8 mouse cellular contexts compared by ENCODE assay signal in genomic region chr5:137652474-137652873, GRCm38 (mm10). TPM values are rescaled to one million over a fixed set of nuclear protein-coding genes. Genes with fewer than 3 reads are reported as not detected.
DNase-seq lines count a peak whose midpoint lies in the region; ATAC-seq and TF ChIP-seq lines count a peak whose summit lies in the region.

No protein-coding gene starts in this region.

- H3K27me3 ChIP-seq in intestine, embryonic 14.5 days (replicated peaks; ENCODE audit: control insufficient read depth, insufficient read depth, low read length) = no peaks in the 10 kb centered on the region
- no peaks in the 10 kb centered on the region for H3K27me3 ChIP-seq in intestine, embryonic 16.5 days (replicated peaks; ENCODE audit: control insufficient read depth, insufficient read depth, low read length)
- no peaks in the 10 kb centered on the region for H3K27me3 ChIP-seq in ES-Bruce4 (ENCODE audit: control insufficient read depth, insufficient read depth, low read length, poor library complexity, severe bottlenecking)
- H3K27me3 ChIP-seq in splenic B cell, adult 2 months (ENCODE audit: control insufficient read depth, insufficient read depth, low read length, poor library complexity, severe bottlenecking) = no peaks in the 10 kb centered on the region

- H3K9me3 ChIP-seq in intestine, embryonic 14.5 days (ENCODE audit: control insufficient read depth, low read length) = no peaks in the 10 kb centered on the region
- no peaks in the 10 kb centered on the region for H3K9me3 ChIP-seq in intestine, embryonic 16.5 days (ENCODE audit: control insufficient read depth, low read length)
- no peaks in the 10 kb centered on the region for H3K9me3 ChIP-seq in ES-Bruce4 (replicated peaks; ENCODE audit: control insufficient read depth, insufficient read depth, low read length, poor library complexity, severe bottlenecking)

- no peak overlapping the region for H3K9ac ChIP-seq in intestine, embryonic 14.5 days (ENCODE audit: low read length)
- H3K9ac ChIP-seq in intestine, embryonic 16.5 days (ENCODE audit: low read depth, low read length) = no peak overlapping the region
- no peak overlapping the region for H3K9ac ChIP-seq in ES-Bruce4 (ENCODE audit: low read depth, poor library complexity, severe bottlenecking)

- H3K4me1 ChIP-seq in intestine, embryonic 14.5 days (replicated peaks; ENCODE audit: control insufficient read depth, insufficient read depth, low read length) = peaks cover 14% of the 10 kb centered on the region
- H3K4me1 ChIP-seq in intestine, embryonic 16.5 days (ENCODE audit: control insufficient read depth, insufficient read depth, low read length) = peaks cover 28% of the 10 kb centered on the region
- H3K4me1 ChIP-seq in ES-Bruce4 (ENCODE audit: control insufficient read depth, insufficient read depth, low read length) = no peaks in the 10 kb centered on the region

- no peak for TF ChIP-seq EP300 in ES-Bruce4 (IDR thresholded peaks at IDR 0.05; ENCODE audit: insufficient read depth, low read depth, low read length)

- peaks cover 26% of the 10 kb centered on the region for H3K36me3 ChIP-seq in intestine, embryonic 14.5 days (ENCODE audit: control insufficient read depth, insufficient read depth, low read length)
- H3K36me3 ChIP-seq in intestine, embryonic 16.5 days (ENCODE audit: control insufficient read depth, insufficient read depth, low read length) = peaks cover 3% of the 10 kb centered on the region
- H3K36me3 ChIP-seq in ES-Bruce4 (ENCODE audit: control insufficient read depth, insufficient read depth, low read length, poor library complexity, severe bottlenecking) = peaks cover 4% of the 10 kb centered on the region; the same call in 1 of the 2 replicates
- H3K36me3 ChIP-seq in splenic B cell, adult 2 months (ENCODE audit: control insufficient read depth, insufficient read depth, low read length, poor library complexity, severe bottlenecking) = no peaks in the 10 kb centered on the region

- TF ChIP-seq POLR2A in ES-Bruce4 (IDR thresholded peaks at IDR 0.05; ENCODE audit: insufficient read depth, low read length) = no peak

- 19% methylated on average over 3 of the region's 3 CpGs for WGBS in intestine, embryonic 14.5 days
- WGBS in intestine, embryonic 16.5 days = 27% methylated on average over 3 of the region's 3 CpGs

- no peak for ATAC-seq in intestine, embryonic 14.5 days (replicated peaks; ENCODE audit: low FRiP score, low TSS enrichment, low read depth)
- no peak; the same call in 1 of the 2 replicates for ATAC-seq in intestine, embryonic 16.5 days

- peak; percentile 73 for TF ChIP-seq CTCF in ES-Bruce4 (IDR thresholded peaks at IDR 0.05; ENCODE audit: low read depth, low read length)

- H3K4me2 ChIP-seq in intestine, embryonic 14.5 days (ENCODE audit: low read length) = no peak overlapping the region
- H3K4me2 ChIP-seq in intestine, embryonic 16.5 days (ENCODE audit: low read depth, low read length) = no peak overlapping the region

- peak; percentile 85 for DNase-seq in intestine, embryonic 14.5 days (ENCODE audit: low spot score)
- DNase-seq in cerebellum, adult 18-20 months = peak; percentile 80 to 84
- peak; percentile 55 to 67 for DNase-seq in frontal cortex, postnatal 36 days (ENCODE audit: low spot score in 2 of 2)
- DNase-seq in kidney, adult 9 months = peak; percentile 72
- peak; percentile 83 for DNase-seq in lung, postnatal 14 days
- DNase-seq in splenic B cell, adult 2 months (ENCODE audit: low read depth, low spot score) = peak; percentile 75

- no peak overlapping the region for H3K4me3 ChIP-seq in intestine, embryonic 14.5 days (ENCODE audit: low read depth, low read length)
- no peak overlapping the region for H3K4me3 ChIP-seq in intestine, embryonic 16.5 days (ENCODE audit: low read length)
- no peak overlapping the region for H3K4me3 ChIP-seq in ES-Bruce4 (ENCODE audit: low read depth, low read length)

- H3K27ac ChIP-seq in intestine, embryonic 14.5 days (ENCODE audit: low read depth) = no peak overlapping the region
- H3K27ac ChIP-seq in intestine, embryonic 16.5 days (ENCODE audit: low read length) = no peak overlapping the region
- no peak overlapping the region for H3K27ac ChIP-seq in ES-Bruce4 (ENCODE audit: insufficient read depth, low read length)

RNA-seq across cellular contexts. Expression of gene Irs3, which starts 7.0 kb away (rescaled TPM):
- polyA plus RNA-seq in intestine, embryonic 14.5 days (2014; fragmentation: Nextera tagmentation; extraction: Ambion mirVana) = 0.08 TPM in 1 of 2 replicates, not detected in the other
- 0.23 and 0.27 TPM in 2 replicates for polyA plus RNA-seq in intestine, embryonic 16.5 days (2015; fragmentation: Nextera tagmentation; extraction: Ambion mirVana)
- polyA plus RNA-seq in ES-Bruce4 (2011; ENCODE audit: insufficient read depth, insufficient read length, low read depth, missing spikeins) = 1.2 and 1.5 TPM in 2 replicates

RNA-seq across cellular contexts. Expression of gene Sap25, which starts 11.3 kb away (rescaled TPM):
- 6.9 and 10.2 TPM in 2 replicates for polyA plus RNA-seq in intestine, embryonic 14.5 days (2014; fragmentation: Nextera tagmentation; extraction: Ambion mirVana)
- polyA plus RNA-seq in intestine, embryonic 16.5 days (2015; fragmentation: Nextera tagmentation; extraction: Ambion mirVana) = 6.4 and 8.1 TPM in 2 replicates
- polyA plus RNA-seq in ES-Bruce4 (2011; ENCODE audit: insufficient read depth, insufficient read length, low read depth, missing spikeins) = 5.0 and 7.9 TPM in 2 replicates

RNA-seq across cellular contexts. Expression of gene Gm20605, which starts 23.5 kb away (rescaled TPM):
- polyA plus RNA-seq in intestine, embryonic 14.5 days (2014; fragmentation: Nextera tagmentation; extraction: Ambion mirVana) = 9.2 and 10.1 TPM in 2 replicates
- polyA plus RNA-seq in intestine, embryonic 16.5 days (2015; fragmentation: Nextera tagmentation; extraction: Ambion mirVana) = 10.8 and 12.2 TPM in 2 replicates
- polyA plus RNA-seq in ES-Bruce4 (2011; ENCODE audit: insufficient read depth, insufficient read length, low read depth, missing spikeins) = 5.4 and 9.0 TPM in 2 replicates

RNA-seq across cellular contexts. Expression of gene Lrch4, which starts 23.6 kb away (rescaled TPM):
- 31.2 and 35.3 TPM in 2 replicates for polyA plus RNA-seq in intestine, embryonic 14.5 days (2014; fragmentation: Nextera tagmentation; extraction: Ambion mirVana)
- 34.5 and 37.8 TPM in 2 replicates for polyA plus RNA-seq in intestine, embryonic 16.5 days (2015; fragmentation: Nextera tagmentation; extraction: Ambion mirVana)
- 25.1 and 28.6 TPM in 2 replicates for polyA plus RNA-seq in ES-Bruce4 (2011; ENCODE audit: insufficient read depth, insufficient read length, low read depth, missing spikeins)

RNA-seq across cellular contexts. Expression of gene Fbxo24, which starts 23.7 kb away (rescaled TPM):
- 0.11 and 0.28 TPM in 2 replicates for polyA plus RNA-seq in intestine, embryonic 14.5 days (2014; fragmentation: Nextera tagmentation; extraction: Ambion mirVana)
- polyA plus RNA-seq in intestine, embryonic 16.5 days (2015; fragmentation: Nextera tagmentation; extraction: Ambion mirVana) = 0.26 and 0.37 TPM in 2 replicates
- 0.48 and 0.94 TPM in 2 replicates for polyA plus RNA-seq in ES-Bruce4 (2011; ENCODE audit: insufficient read depth, insufficient read length, low read depth, missing spikeins)
